Mouse (Mus musculus): ENCODE data around the gene Epb41l2.
A peak's percentile ranks its signal among the peaks of the same experiment; 100 is the strongest.

Epb41l2 gene

DNA sequence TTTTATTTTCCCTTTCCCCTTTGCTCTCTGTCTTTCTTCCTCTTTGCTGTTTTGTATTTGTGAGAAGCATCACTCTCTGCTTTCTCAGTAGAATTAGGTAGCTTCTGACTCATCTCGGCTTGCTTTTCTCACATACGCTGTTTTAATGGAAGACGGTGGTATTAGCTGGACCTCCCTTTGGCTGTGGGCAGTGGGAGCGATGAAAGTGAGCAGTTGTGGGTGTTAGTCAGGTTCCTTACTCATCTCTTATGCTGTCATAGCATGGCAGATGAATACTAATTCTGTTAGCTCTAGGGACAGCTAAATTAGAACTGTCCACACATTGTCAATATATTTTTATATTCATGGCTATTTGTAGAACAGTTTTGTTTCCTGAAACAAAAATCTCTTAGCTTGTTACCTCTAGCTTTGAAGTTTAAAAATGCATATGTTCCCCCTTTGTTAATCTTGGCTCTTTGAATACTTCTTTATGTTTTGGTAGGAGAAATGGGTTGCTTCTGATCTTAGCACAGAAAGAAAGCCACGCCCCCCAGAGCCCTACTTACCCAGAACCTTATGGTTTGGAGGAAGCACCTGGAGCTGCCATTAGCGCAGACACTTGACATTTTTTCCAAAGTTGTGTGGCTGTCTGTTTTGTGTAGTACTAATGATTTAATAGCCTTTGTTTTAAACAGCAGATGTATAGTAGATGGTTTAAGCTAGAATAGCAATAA lies 78.1 kb downstream of the Epb41l2 start:
- no peak for DNase-seq

DNA sequence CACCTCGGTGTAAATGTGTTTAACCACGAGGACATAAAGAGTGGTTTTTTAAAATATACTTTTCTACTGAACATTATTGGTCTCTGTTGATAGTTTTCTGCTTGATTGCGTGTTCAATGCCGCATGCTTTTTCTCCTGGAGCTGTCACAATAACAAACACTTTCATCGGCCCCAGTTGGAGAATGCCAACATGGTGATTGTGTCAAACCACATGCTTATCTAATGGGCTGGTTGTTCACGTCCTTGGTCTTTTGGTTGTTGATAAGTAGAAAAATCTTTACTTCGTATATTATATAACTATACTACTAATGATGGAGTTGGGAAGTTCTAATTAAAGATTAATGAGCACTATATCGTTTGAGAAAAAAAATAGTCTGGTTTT lies 78.7 kb downstream of the Epb41l2 start:
- DNase-seq, result no peak

GRCm38 (mm10) chr10:25439163-25439562 lies 79.6 kb downstream of the Epb41l2 start:
- DNase-seq, result no peak

GRCm38 (mm10) chr10:25439856-25440255 lies 80.3 kb downstream of the Epb41l2 start:
- DNase-seq, result no peak

DNA sequence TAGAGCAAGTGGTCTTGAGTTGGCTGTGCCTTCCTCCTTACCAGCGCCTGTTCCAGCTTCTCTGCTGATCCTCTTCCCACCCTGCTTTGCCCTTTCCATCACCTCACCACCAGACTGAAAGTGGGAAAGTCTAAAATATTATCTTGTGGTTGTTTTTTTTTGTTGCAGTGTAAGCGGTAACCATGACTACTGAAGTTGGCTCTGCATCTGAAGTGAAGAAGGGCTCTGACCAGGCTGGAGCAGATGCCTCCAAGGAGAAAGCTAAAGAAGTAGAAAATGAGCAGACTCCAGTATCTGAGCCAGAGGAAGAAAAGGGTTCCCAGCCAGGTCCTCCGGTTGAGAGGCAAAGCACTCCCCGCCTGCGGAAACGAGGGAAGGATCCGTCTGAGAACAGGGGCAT lies 81.8 kb downstream of the Epb41l2 start:
- DNase-seq, result no peak

GRCm38 (mm10) chr10:25443626-25444025 lies 84.0 kb downstream of the Epb41l2 start:
- no peak for DNase-seq

GRCm38 (mm10) chr10:25444198-25444783 lies 84.7 kb downstream of the Epb41l2 start:
- no peak for DNase-seq

GRCm38 (mm10) chr10:25446953-25447525 lies 87.4 kb downstream of the Epb41l2 start:
- DNase-seq, result no peak

GRCm38 (mm10) chr10:25448676-25449075 lies 89.1 kb downstream of the Epb41l2 start:
- no peak for DNase-seq

DNA sequence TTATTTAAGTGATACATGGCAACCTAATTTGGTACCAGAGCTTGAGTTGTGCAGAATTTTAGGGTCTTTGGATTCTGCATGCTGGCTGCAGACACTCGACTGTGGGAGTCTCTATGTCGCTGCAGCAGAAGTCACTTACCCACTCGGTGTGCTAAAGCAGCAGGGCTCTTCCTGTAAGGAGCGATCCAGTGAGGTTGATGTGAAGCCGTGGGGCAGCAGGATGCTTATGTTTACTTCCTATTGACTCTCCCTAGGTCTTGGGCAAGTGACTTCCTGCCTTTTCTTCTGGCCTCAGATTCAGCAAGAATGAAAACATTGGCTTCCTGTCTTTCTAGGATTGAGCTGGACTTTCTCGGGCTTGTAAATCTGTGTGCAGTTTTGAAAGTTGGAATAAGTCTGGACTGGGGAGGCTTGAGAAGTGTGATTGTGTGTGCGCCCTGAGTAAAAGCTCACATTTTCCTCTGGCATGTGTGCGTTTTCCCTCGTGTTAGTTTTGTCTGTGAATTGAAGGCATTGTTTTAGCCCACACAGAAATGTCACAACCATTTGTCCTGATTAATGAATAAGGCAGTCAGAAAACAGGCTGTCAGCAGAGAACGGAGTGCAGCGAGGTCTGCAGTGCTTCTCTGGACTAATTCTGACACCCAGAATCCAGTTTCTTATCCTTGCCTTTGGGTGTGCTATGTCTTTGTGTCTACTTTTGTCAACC lies 89.9 kb downstream of the Epb41l2 start:
- DNase-seq, result no peak

DNA sequence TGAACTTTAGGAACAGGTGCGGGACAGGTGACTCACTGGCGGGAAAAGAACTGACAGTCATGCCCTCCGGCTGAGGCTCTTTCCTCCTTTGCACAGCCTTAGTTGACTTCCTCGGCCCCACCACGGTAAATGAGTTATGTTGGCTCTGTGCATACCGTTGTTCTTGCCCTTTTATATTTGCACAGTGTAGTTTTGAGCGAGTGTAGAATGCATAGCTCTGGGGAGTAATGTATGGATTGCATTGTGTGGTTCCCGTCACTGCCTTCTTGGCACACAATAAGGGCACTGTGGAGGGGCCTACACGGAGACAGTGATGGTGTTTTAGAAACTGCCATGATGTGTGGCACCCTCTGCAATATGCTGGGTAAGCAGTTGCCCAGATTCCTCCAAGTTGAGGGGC lies 93.6 kb downstream of the Epb41l2 start:
- DNase-seq, result no peak

DNA sequence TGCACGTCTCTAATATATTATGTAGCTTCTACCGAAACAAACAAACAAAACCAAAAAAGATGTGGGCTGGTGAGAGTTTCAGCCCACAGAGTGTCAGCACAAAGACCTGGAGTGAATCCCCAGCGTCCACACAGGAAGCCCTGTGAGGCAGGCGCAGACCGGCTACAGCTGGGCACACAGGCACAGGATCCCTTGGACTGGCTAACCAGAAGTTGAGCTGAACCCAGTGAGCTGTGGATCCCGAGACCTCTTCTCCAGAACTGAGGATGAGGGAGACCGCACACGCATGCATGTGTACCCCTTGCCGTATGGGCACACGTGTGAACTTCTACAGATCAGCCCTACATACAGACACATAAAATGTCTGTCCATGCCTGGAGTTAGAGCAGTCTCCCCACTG lies 94.2 kb downstream of the Epb41l2 start:
- DNase-seq, result no peak

DNA sequence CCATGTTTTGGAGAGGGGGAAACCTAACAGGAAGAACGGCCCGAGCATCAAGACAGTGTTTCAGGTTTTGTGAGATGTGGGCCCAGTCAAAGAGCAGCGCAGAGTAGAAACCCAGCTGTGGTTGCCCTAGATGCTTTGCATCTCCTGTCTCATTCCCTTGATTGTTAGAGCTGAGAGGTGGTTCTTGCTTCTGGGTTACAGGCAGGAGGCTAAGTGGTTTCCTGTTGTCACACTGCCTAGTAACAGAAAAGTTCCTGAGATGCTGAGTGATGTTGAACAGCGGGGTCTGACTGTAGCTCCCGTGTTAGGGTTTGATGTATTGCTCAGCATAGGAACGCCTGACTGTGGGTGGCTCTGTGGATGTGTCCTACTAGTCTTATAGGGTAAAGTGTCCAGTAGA lies 97.5 kb downstream of the Epb41l2 start:
- no peak for DNase-seq

DNA sequence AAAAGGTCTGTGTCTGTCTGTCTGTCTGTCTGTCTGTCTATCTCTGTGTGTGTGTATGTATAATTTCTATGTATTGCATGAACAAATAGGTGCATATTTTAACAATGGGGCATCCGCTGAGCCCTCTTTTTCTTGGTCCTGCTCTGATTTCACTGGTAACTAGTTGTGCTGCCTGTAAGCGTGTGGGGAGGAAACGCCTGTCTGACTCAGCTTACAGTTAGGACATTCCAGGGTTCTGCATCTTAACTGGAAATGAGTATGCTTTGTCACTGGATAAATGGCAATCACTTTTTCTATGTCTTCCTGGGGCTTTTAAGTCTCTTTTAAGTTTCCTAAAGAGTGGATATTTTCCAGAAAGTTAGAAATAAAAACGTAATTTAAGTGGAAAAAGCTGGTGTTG lies 98.4 kb downstream of the Epb41l2 start:
- no peak for DNase-seq

DNA sequence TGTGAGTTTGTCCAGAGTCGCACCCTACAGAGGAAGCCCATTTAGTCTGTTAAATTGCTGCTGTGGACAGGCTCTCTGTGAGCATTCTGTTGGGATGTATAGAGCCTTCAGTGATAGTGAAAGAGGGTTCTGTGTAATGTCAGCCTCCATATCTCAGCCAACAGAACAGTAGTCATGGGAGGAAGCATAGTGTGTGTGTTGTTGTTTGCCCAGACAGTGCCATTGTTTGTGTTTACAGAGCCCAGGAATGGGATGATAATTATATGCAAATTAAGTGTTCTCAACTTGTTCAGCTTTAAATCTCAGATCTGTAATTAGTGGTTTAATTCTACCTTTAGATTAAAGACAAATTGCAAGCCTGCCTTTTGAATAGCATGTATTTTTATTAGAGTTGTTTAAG lies 102.2 kb downstream of the Epb41l2 start:
- DNase-seq, result no peak

DNA sequence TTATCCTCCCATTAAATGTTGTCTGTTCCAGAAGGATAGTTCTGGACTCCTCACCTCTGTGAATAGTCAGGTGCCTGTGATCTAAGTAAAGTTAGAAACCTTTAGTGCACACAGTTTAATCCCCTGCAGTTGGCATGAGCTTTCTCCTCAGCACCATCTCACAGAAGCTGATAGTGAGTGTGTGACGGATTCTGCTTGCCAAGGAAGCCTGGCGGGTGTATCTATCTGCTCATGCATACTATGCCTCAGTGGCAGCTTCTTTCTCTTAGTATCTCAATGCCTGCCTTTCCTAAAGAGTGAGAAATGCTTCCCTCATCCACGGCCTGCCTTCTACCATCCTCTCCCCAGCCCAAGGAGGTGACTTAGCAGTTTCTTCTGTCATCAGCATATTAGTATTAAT lies 103.1 kb downstream of the Epb41l2 start:
- no peak for DNase-seq

- no peak for DNase-seq
These were observed 106.9 kb downstream of the Epb41l2 start for GRCm38 (mm10) chr10:25466493-25466892.

GRCm38 (mm10) chr10:25471944-25472343 lies 112.3 kb downstream of the Epb41l2 start:
- DNase-seq, result no peak

DNA sequence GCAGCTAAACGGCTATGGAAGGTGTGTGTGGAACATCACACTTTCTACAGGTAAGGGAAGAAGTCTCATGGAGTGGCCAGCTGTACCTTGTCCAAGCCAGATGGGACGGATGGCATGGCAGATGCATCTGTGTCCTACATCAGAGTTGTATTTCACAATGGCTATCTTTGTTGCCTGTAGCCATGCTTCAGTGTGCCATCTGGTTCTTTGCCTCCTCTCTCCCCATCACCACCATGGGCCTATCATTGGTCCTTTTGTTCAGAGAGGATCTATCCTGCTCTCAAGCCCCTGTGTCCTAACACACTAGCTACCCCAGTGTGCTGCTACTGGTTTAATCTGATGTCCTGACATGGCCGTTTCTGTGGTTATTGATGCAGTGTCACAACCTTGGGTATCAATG lies 120.1 kb downstream of the Epb41l2 start:
- DNase-seq, result no peak

DNA sequence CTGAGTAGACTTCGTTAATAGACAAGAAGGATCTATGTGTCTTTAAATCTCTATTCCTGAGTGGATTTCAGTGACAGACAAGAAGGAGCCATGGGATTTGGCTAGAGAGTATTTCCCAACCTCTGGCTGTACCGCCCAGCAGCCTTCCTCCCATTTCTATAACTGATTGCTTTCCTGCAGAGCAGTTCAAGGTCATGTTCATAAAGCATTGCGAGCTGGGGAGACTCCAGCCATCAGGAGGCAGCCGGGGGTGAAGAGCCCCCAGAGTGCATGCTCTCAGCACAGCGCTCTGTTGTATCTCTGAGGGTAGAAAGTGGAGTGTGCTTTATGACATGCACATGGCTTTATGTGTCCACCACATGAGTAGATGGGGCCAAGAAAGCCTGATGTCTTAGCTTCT lies 123.2 kb downstream of the Epb41l2 start:
- DNase-seq, result no peak

GRCm38 (mm10) chr10:25488456-25488855 lies 128.9 kb downstream of the Epb41l2 start:
- peak; percentile 43 for DNase-seq

DNA sequence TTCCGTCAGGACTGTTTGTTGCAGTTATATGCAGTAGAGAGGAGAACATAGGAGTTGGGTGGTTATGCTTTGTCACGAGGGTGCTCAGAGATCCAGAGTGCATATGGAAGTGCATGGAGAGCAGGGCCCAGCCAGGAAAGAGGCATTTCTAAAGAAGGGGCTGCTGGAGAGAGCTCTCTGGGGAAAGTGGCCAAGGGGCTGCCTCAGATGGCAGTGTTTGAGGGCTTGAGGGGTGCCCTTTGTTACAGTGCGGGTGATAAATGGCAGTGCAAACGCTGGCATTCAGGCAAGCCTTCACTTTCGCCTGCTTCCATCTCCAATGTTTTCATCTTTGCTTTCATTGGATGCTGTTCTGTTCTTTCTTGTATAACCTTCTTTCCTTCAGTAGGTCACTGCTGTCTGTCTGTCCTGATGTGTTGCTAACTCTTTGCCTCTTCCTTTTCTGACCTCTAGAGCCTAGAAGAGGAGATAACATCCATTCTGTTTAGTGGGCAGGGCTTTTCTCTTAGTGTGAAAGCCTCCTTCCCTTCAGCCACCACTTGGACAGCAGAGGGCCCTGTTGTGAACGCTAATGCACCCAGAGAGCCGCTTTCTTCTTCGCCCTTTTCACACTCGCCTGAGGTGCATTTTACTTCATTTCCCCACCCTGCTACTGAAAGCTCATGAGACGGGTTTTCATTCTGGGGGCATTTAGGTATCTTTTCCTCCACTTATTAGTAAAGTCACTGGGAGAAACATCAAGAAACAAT lies 139.9 kb downstream of the Epb41l2 start:
- DNase-seq, result no peak

DNA sequence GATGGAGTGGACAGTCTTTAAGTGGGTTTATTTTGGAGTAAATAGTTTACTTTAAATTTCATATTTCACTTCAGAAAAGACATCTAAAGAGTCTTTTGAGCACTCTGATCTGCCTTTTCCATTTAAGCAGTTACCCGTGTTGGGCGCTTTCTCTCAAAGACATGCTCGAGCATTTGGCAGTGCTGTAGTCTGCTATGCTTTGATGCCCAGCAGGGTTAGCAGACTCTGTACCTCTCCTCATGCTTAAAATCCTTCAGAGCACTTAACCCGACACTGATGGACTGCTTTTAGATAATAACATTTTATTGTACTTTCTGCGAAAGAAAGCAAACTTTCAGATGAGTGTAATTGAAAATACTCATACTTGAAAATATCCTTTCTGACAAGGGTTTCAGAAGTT lies 143.7 kb downstream of the Epb41l2 start:
- no peak for DNase-seq

Data from cerebellum, adult 9-10 months (tissue).